Mouse (Mus musculus): ENCODE results near the gene Bin2. TPM values are rescaled to one million over a fixed set of nuclear protein-coding genes. Genes with fewer than 3 reads are reported as not detected.

Bin2 gene
- polyA plus RNA-seq (2014; fragmentation: Illumina TruSeq; extraction: RNeasy Lipid Tissue Mini Kit (QIAGEN cat#74804)): 1.1 TPM

GRCm38 (mm10) chr15:100669337-100669736 lies at the start of gene Bin2:
Gene Bin2 (minus strand): TSS chr15:100669553.

DNA sequence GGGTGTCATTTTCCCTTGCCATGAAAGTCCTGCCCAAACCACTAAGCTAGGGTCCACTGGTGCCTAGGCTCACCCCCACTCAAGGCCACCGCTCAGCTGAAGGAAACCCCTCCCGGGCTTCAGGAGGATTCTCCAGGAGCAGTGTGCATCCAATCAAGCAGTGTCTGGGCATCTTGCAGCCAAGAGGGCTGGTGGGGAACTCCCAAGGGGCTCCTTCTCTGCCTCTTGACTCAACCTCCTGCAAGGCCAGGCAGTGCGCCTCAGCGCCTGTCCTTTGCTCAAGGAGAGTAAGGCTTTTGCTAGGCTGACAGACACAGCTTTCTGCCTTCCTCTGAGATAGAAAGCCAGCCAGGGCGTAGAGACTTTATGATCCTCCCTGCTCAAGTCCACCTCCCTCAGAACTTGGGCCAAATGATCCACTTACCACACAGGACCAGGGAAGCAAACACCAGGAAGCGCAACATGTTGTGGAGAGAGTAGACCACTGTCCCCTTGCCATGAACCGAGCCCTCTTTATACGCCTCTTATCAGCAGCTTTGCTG lies 18.1 kb upstream of the Bin2 start, which contains the start of gene Cela1:
TSS of gene Cela1 (minus strand) at position 492 of the 542 bp plus-strand sequence.

DNA sequence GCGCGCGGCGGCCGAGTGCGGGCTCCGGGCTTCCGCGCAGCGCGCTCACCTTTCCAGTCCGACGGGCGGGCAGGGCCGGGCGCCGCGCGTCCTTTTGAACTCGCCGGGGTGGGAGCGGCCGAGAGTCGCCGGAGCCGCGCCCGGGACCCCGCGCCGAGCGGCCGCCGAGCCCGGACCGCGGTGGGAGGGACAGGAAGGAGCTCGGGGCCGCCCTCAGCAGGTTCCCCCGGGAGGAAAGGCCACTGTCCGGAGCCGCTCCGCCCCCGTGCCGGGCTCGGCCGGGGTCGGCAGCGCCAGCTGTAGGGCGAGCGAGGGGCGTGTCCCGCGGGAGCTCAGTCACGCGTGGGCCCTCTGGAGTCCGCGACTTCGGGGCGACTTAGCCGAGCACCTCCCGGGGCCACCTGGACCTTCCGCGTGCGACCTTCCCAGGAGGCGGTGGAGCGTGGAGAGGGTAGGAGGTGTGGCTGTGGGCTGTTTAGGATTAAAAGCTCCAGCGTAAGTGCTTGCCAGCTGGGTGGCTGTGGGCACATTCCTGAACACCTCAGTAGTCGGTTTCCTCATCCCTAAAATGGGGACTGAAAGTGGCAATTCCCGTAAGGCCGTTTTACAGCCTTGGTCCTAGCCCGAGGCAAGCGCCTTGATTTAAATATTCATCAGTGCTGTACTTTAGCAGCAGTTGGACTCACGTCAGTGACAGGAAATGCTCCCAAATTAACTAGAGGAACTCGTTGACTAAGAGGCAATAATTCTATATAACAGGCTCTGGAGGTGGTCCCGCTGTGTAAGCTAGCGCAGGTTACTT lies 32.5 kb downstream of the Bin2 start, which contains the start of gene Smagp:
TSS of gene Smagp (minus strand) at position 241 of the 802 bp plus-strand sequence.

DNA sequence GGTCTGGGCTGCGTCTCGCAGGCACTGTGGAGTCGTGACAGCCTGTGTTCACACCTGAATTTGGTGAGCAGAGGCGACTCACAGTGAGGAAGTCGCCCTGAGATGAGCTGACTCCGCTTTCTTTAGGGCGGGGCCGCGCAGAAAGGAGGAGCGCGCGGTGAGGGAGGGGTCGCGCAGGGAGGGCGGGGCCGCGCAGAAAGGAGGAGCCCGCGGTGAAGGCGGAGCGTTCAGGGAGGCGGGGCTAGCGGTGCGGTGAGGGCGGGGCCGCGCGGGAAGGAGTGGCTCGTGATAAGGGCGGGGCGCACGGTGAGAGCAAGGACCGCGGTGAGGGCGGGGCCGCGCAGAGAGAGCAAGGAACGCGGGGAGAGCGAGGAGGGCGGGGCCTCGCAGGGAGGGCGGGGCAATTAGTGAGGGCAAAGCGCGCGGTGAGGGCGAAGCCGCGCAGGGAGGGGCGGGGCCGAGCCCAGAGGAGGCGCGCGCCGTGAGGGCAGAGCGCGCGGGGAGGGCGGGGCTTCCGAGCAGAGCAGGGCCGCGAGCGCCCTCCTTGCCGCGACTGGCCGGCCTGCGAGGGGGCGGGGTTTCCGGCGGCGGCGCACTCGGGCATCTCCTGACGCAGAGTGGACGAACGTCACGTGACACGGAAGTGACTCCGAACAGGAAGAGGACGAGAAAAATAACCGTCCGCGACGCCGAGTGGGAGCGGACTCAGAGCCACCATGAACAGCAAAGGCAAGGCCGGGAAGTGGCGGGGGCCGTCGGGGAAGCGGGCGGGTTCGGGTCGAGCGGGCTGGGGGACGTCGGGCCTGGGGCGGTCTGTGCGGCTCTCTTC lies 54.1 kb downstream of the Bin2 start, which contains the start of gene Dazap2:
TSS of gene Dazap2 (plus strand) at position 354 of the 829 bp plus-strand sequence.

DNA sequence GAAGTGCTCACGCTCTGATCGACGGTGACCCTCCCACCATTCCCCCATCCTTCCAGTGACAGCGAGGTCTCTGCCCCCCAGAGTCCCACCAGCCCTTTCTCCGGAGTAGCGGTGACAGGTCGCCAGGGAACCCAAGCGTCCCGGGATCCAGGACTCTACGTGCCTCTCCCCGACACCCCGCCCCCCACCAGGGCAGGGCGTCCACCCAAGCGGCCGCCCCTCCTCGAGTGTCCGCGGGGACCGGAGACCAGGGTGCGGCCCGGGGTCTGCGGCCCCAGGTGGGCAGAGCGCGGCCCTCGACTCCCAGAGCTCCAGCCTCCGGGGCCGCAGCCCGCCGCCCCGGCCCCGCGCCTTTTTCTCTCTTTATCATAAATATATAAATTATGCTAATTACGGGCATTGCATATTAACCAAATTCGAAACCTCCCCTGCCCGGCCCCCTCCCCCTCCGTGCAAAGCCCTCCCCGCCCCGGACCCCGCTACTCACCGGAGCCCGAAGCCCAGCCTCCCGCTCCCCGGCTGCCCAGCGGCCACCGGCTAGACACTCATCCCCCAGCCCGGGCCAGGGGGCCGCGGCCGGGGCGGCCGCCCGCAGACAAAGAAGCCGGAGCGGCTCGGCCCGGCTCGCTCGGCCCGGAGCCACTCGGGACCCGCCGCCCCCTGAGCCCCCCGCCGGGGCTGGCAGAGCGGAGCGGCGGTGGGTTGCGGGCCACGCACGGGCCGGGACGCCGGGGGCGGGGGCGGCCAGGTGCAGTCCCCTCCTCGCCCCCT lies 69.9 kb downstream of the Bin2 start, which contains the start of gene Pou6f1:
TSS of gene Pou6f1 (minus strand) at position 709 of the 771 bp plus-strand sequence.

Other genes with a start within 250 kb of the Bin2 start
- gene Gm5475, start 247.4 kb downstream of the Bin2 start, polyA plus RNA-seq (2014; fragmentation: Illumina TruSeq; extraction: RNeasy Lipid Tissue Mini Kit (QIAGEN cat#74804)): not detected
- 8.7 TPM for gene Slc11a2, start 244.5 kb downstream of the Bin2 start, polyA plus RNA-seq (2014; fragmentation: Illumina TruSeq; extraction: RNeasy Lipid Tissue Mini Kit (QIAGEN cat#74804))
- gene Letmd1, start 200.5 kb downstream of the Bin2 start, polyA plus RNA-seq (2014; fragmentation: Illumina TruSeq; extraction: RNeasy Lipid Tissue Mini Kit (QIAGEN cat#74804)): 20.9 TPM
- gene Csrnp2, start 174.1 kb downstream of the Bin2 start, polyA plus RNA-seq (2014; fragmentation: Illumina TruSeq; extraction: RNeasy Lipid Tissue Mini Kit (QIAGEN cat#74804)): 6.5 TPM
- gene Tfcp2, start 117.5 kb downstream of the Bin2 start, polyA plus RNA-seq (2014; fragmentation: Illumina TruSeq; extraction: RNeasy Lipid Tissue Mini Kit (QIAGEN cat#74804)): 8.3 TPM
- 3.8 TPM for gene Pou6f1, start 69.6 kb downstream of the Bin2 start, polyA plus RNA-seq (2014; fragmentation: Illumina TruSeq; extraction: RNeasy Lipid Tissue Mini Kit (QIAGEN cat#74804))
- gene Dazap2, start 54.2 kb downstream of the Bin2 start, polyA plus RNA-seq (2014; fragmentation: Illumina TruSeq; extraction: RNeasy Lipid Tissue Mini Kit (QIAGEN cat#74804)): 205 TPM
- gene Smagp, start 32.6 kb downstream of the Bin2 start, polyA plus RNA-seq (2014; fragmentation: Illumina TruSeq; extraction: RNeasy Lipid Tissue Mini Kit (QIAGEN cat#74804)): not detected
- 1.0 TPM for gene Cela1, start 18.4 kb upstream of the Bin2 start, polyA plus RNA-seq (2014; fragmentation: Illumina TruSeq; extraction: RNeasy Lipid Tissue Mini Kit (QIAGEN cat#74804))
- 0.88 TPM for gene Galnt6, start 59.8 kb upstream of the Bin2 start, polyA plus RNA-seq (2014; fragmentation: Illumina TruSeq; extraction: RNeasy Lipid Tissue Mini Kit (QIAGEN cat#74804))
- 10.7 TPM for gene Slc4a8, start 92.2 kb upstream of the Bin2 start, polyA plus RNA-seq (2014; fragmentation: Illumina TruSeq; extraction: RNeasy Lipid Tissue Mini Kit (QIAGEN cat#74804))
- 2.0 TPM for gene Scn8a, start 200.3 kb upstream of the Bin2 start, polyA plus RNA-seq (2014; fragmentation: Illumina TruSeq; extraction: RNeasy Lipid Tissue Mini Kit (QIAGEN cat#74804))

All from ovary, adult 10 weeks (tissue).